Mouse (Mus musculus): Measurements from ENCODE around the gene Pitpnm2.

GRCm38 (mm10) chr5:124233144-124233465 is 16.5 kb downstream of the Pitpnm2 start:
- TF ChIP-seq CTCF (IDR thresholded peaks at IDR 0.05; ENCODE audit: low read depth, low read length) (no peak), POLR2A (IDR thresholded peaks at IDR 0.05; ENCODE audit: borderline replicate concordance, low read depth, low read length) (no peak)
